Mouse (Mus musculus): ENCODE measurements around the gene Olfr517. TPM values are rescaled to one million over a fixed set of nuclear protein-coding genes. Genes with fewer than 3 reads are reported as not detected.

Gene Olfr517
- polyA plus RNA-seq (2012; rRNA removed) = not detected in 2 replicates

DNA sequence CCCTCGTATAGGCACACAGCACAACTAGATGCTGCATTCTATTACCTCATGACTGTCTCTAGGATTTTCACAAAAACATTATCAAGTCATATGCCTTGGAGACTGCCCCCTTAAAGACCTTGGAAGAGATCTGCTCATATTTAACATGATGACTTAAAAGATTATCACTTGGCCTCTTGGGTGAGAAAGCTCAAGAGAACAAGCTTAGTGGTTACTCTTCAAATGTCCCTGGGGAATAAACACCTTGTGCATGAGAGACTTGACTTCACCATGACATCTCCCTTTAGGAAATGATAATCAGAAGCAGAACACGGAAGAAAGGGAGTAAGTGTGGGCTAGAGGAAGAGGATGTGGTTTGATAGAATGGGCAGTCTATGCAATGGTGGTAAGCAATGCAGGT is at the start of gene Olfr517:
TSS of gene Olfr517 (minus strand) at position 101 of the 400 bp plus-strand sequence.

DNA sequence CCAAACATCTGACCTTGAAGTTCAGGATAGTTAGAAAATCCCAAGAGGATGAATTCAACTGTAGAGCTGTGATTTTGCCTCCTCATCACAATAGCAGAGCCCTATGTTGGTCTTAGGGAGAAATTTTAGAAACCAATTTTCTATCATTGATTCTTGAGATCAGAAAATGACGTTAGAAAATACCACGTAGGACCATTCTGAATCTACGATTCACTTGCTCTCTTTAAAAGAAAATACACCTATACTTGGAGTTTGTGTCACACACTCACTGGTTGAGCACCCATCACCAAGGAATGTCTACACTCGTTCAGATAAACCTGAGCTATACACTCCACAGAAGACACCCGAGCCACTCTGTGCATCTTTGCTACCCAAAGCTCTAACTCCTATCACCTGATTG is 22.1 kb upstream of the Olfr517 start, which contains the start of gene Olfr519:
TSS of gene Olfr519 (minus strand) at position 101 of the 400 bp plus-strand sequence.

DNA sequence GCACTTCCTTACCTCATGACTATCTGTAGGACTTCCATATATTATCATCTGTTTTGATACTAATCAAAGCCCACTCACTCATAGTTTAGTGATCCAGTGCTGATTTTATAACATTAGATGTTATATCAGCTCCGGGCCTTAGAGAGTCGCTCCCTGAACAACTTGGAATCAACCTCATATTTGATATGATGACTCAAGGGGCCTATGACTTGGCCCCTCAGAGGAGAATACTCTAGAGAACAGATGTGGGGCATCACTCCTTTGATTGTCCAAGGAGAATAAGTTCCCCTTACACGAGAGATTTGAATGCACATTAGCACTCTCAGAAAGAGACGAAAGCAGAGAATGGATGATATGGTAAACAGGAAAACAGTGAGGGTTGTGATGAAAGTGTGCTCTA is 12.7 kb upstream of the Olfr517 start, which contains the start of gene Olfr518:
TSS of gene Olfr518 (minus strand) at position 101 of the 400 bp plus-strand sequence.

DNA sequence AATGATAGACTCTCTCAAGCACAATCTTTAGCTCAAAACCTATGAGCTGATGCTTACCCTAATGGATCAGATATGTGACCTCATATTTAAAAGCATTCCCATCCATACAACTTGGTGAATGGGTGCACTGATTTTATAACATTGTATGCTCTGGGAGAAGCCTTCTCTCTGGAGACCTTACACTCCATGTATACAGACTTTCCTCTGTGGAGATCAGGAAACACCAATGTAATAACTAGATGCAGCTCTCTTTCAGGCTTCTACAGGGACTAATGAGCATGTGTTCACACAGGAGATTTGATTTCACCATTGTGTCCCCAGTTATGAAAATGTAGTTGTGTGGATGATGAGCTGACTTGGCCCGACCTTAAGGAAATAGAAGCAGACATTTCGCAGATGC is 21.8 kb downstream of the Olfr517 start, which contains the start of gene Olfr516:
TSS of gene Olfr516 (minus strand) at position 101 of the 400 bp plus-strand sequence.

DNA sequence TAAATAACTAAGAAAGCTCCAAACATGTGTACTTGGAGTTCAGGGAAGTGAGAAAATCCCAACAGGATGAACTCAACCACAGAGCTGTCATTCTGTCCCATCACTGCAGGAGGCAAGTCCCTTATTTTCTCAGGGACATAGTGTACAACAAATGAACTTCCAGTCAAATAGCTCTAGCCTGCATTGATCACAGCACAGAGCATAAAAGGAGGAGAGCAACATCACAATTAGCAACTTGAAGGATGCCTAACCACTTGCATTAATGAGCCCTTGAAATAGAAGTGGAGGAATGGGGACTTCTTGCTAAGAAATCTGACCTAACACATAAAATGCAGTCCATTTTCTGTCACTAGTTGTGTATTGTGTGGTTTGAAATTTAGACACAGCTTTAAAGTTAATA is 46.3 kb downstream of the Olfr517 start, which contains the start of gene Olfr514:
TSS of gene Olfr514 (minus strand) at position 101 of the 400 bp plus-strand sequence.

Other genes with a start within 250 kb of the Olfr517 start
- gene Olfr508, start 242.4 kb downstream of the Olfr517 start, polyA plus RNA-seq (2012; rRNA removed) = not detected in 2 replicates
- gene Olfr509, start 220.5 kb downstream of the Olfr517 start, polyA plus RNA-seq (2012; rRNA removed) = 0.03 TPM in 1 of 2 replicates, not detected in the other
- not detected in 2 replicates for gene Olfr510, start 206.0 kb downstream of the Olfr517 start, polyA plus RNA-seq (2012; rRNA removed)
- not detected in 2 replicates for gene Olfr512, start 159.1 kb downstream of the Olfr517 start, polyA plus RNA-seq (2012; rRNA removed)
- gene Olfr513, start 121.4 kb downstream of the Olfr517 start, polyA plus RNA-seq (2012; rRNA removed) = not detected in 2 replicates
- gene Olfr514, start 46.4 kb downstream of the Olfr517 start, polyA plus RNA-seq (2012; rRNA removed) = not detected in 2 replicates
- gene Olfr516, start 21.9 kb downstream of the Olfr517 start, polyA plus RNA-seq (2012; rRNA removed) = not detected in 2 replicates
- not detected in 2 replicates for gene Olfr518, start 12.6 kb upstream of the Olfr517 start, polyA plus RNA-seq (2012; rRNA removed)
- gene Olfr519, start 22.0 kb upstream of the Olfr517 start, polyA plus RNA-seq (2012; rRNA removed) = not detected in 2 replicates
- gene Nlrp10, start 57.8 kb upstream of the Olfr517 start, polyA plus RNA-seq (2012; rRNA removed) = 0.25 and 0.60 TPM in 2 replicates
- gene Eif3f, start 62.0 kb upstream of the Olfr517 start, polyA plus RNA-seq (2012; rRNA removed) = 145 and 383 TPM in 2 replicates
- 0.27 and 0.52 TPM in 2 replicates for gene Tub, start 78.0 kb upstream of the Olfr517 start, polyA plus RNA-seq (2012; rRNA removed)
- gene Ric3, start 211.0 kb upstream of the Olfr517 start, polyA plus RNA-seq (2012; rRNA removed) = 2.4 and 2.5 TPM in 2 replicates

All from stomach, adult 2 months (tissue).